ENCODE assay signal across 12 mouse cellular contexts in the genomic region with DNA sequence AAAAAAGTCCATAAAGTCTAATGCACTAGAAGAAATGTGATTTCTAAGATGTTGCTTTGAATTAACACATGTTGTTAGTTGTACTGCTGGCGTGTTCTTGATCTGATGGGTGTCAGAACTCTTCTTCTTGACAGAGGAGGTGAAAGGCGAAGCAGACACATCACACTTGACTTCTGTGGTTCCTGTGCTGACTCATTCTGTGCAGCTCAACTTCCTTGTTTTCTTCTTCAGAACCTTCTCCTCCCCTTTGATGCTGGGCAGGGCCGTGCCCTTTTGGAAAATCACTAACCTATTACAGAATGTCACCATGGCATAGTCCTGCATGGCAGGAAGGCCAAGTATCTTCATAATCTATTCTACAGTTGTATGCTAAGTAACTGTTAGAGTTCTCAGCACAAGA.
A peak's percentile ranks its signal among the peaks of the same experiment; 100 is the strongest.
DNase-seq lines count a peak whose midpoint lies in the region; ATAC-seq and TF ChIP-seq lines count a peak whose summit lies in the region.
"Had no signal": no experiment of that assay in that cellular context is flagged by ENCODE, and none has a peak within 500 bp of the region (broad histone marks: within the 10 kb centered on the region; RNA-seq: fewer than 3 reads in every experiment).

No protein-coding gene starts in this region.

- DNase-seq in lung, embryonic 14.5 days: no peak
- DNase-seq in lung, postnatal 10 days: no peak
- peak; percentile 30 for DNase-seq in T-cell, adult 2 months (ENCODE audit: low spot score)
- peak in 2 of 3 experiments; percentile 10 to 27 for DNase-seq in liver, embryonic 14.5 days (ENCODE audit: low read depth in 3 of 3, low spot score in 3 of 3)
- peak; percentile 24 for DNase-seq in skeletal muscle tissue, adult 2 months (ENCODE audit: low read depth, low spot score)
- DNase-seq in cerebellum, adult 2 months: no peak
- DNase-seq in adrenal gland, postnatal 25 days: no peak
- DNase-seq: cerebellum, postnatal 36 days; gastrocnemius, postnatal 25 days; right cerebral cortex, postnatal 14 days had no signal

- no peaks in the 10 kb centered on the region for H3K27me3 ChIP-seq in lung, embryonic 14.5 days (ENCODE audit: insufficient read depth, low read length)
- H3K27me3 ChIP-seq in liver, embryonic 14.5 days (ENCODE audit: control insufficient read depth, insufficient read depth, low read length): no peaks in the 10 kb centered on the region
- no peaks in the 10 kb centered on the region for H3K27me3 ChIP-seq in cerebellum, adult 2 months (ENCODE audit: control insufficient read depth, insufficient read depth, low read length)
- H3K27me3 ChIP-seq: hindbrain, embryonic 15.5 days; liver, embryonic 15.5 days had no signal

- ATAC-seq in lung, embryonic 14.5 days (ENCODE audit: insufficient read depth): no peak
- ATAC-seq in liver, embryonic 14.5 days (ENCODE audit: insufficient read depth): no peak

- TF ChIP-seq CTCF in lung, embryonic 14.5 days (IDR thresholded peaks at IDR 0.05; ENCODE audit: low read depth): no peak
- no peak for TF ChIP-seq CTCF in liver, embryonic 14.5 days (IDR thresholded peaks at IDR 0.05; ENCODE audit: low read depth)
- no peak for TF ChIP-seq CTCF in cerebellum, adult 2 months (IDR thresholded peaks at IDR 0.05; ENCODE audit: borderline replicate concordance, insufficient read depth, low read depth, low read length)

- H3K36me3 ChIP-seq in lung, embryonic 14.5 days (ENCODE audit: insufficient read depth): no peaks in the 10 kb centered on the region
- H3K36me3 ChIP-seq in liver, embryonic 14.5 days (replicated peaks; ENCODE audit: control insufficient read depth, insufficient read depth, low read depth): no peaks in the 10 kb centered on the region
- H3K36me3 ChIP-seq: hindbrain, embryonic 15.5 days; liver, embryonic 15.5 days had no signal

- no peak overlapping the region for H3K9ac ChIP-seq in lung, embryonic 14.5 days
- H3K9ac ChIP-seq in liver, embryonic 14.5 days (replicated peaks): no peak overlapping the region
- H3K9ac ChIP-seq: hindbrain, embryonic 15.5 days; liver, embryonic 15.5 days had no signal

- no peak for TF ChIP-seq POLR2A in cerebellum, adult 2 months (IDR thresholded peaks at IDR 0.05; ENCODE audit: borderline replicate concordance, insufficient read depth, low read length)

- no peak overlapping the region for H3K4me2 ChIP-seq in lung, embryonic 14.5 days
- H3K4me2 ChIP-seq in liver, embryonic 14.5 days (ENCODE audit: low read depth): no peak overlapping the region
- H3K4me2 ChIP-seq: hindbrain, embryonic 15.5 days; liver, embryonic 15.5 days had no signal

- H3K27ac ChIP-seq in lung, embryonic 14.5 days (ENCODE audit: low read depth): peak overlapping the region; percentile 24; the same call in 1 of the 2 replicates
- no peak overlapping the region for H3K27ac ChIP-seq in liver, embryonic 14.5 days
- no peak overlapping the region for H3K27ac ChIP-seq in cerebellum, adult 2 months (ENCODE audit: insufficient read depth, low read length)
- H3K27ac ChIP-seq: hindbrain, embryonic 15.5 days; liver, embryonic 15.5 days had no signal

- WGBS in lung, embryonic 14.5 days: 73% methylated on average over 3 of the region's 3 CpGs
- WGBS in liver, embryonic 14.5 days (ENCODE audit: insufficient replicate concordance): 25% methylated on average over 3 of the region's 3 CpGs
- WGBS in cerebellum, adult 2 months: 91% methylated on average over 3 of the region's 3 CpGs

- H3K4me3 ChIP-seq in lung, embryonic 14.5 days (ENCODE audit: low read depth, low read length): no peak overlapping the region
- no peak overlapping the region for H3K4me3 ChIP-seq in liver, embryonic 14.5 days (ENCODE audit: insufficient read depth in 1 of 2, low read depth in 2 of 2, low read length in 2 of 2)
- no peak overlapping the region for H3K4me3 ChIP-seq in cerebellum, adult 2 months (replicated peaks; ENCODE audit: insufficient read depth, low read depth, low read length)
- H3K4me3 ChIP-seq: hindbrain, embryonic 15.5 days; liver, embryonic 15.5 days had no signal

- no peak for TF ChIP-seq EP300 in liver, embryonic 14.5 days (IDR thresholded peaks at IDR 0.05; ENCODE audit: low read depth)

- H3K9me3 ChIP-seq in lung, embryonic 14.5 days (ENCODE audit: low read depth, low read length): no peaks in the 10 kb centered on the region
- H3K9me3 ChIP-seq in liver, embryonic 14.5 days (ENCODE audit: control insufficient read depth, low read length): no peaks in the 10 kb centered on the region
- H3K9me3 ChIP-seq: hindbrain, embryonic 15.5 days; liver, embryonic 15.5 days had no signal

- no peaks in the 10 kb centered on the region for H3K4me1 ChIP-seq in lung, embryonic 14.5 days (ENCODE audit: insufficient read depth)
- 0 out of 4 replicates have a peak, but pooled peaks cover 0 to 2% of the 10 kb centered on the region in 2 experiments for H3K4me1 ChIP-seq in liver, embryonic 14.5 days (replicated peaks; ENCODE audit: control insufficient read depth in 2 of 2, insufficient read depth in 2 of 2, low read length in 1 of 2)
- H3K4me1 ChIP-seq in cerebellum, adult 2 months (ENCODE audit: control insufficient read depth, insufficient read depth, low read length): no peaks in the 10 kb centered on the region
- H3K4me1 ChIP-seq: hindbrain, embryonic 15.5 days; liver, embryonic 15.5 days had no signal

Comparison
In these comparisons a context has a peak if more than half of its experiments do, and no peak if none do; other contexts are left out.
1. DNase-seq: peak in T-cell, adult 2 months (single experiment), liver, embryonic 14.5 days (2 of 3) and skeletal muscle tissue, adult 2 months (single experiment); none in lung, embryonic 14.5 days (single experiment), lung, postnatal 10 days (single experiment), cerebellum, adult 2 months (0 of 2) and adrenal gland, postnatal 25 days (single experiment).